Mouse (Mus musculus) MEL (cell line): ENCODE data around the gene Adgrv1. TPM values are rescaled to one million over a fixed set of nuclear protein-coding genes. Genes with fewer than 3 reads are reported as not detected.

Experiments used
- DNase-seq: peaks from one replicate; pipeline ENCODE4 v3.0.0; 2011; ENCODE audit warnings: low read depth, low spot score
- H3K27ac ChIP-seq: 2 replicates; pipeline ENCODE4 v1.5.1; 2012; ENCODE audit warnings: low read depth, mild to moderate bottlenecking, control low read depth, low read length, moderate library complexity; ENCODE audit not compliant: control insufficient read depth
- H3K27me3 ChIP-seq, 2 experiments: fragments of 150-350 bp in 1 of 2; sonication (generic) in 1 of 2; 2 replicates each; pipeline ENCODE4 v1.6.1; 2012; ENCODE audit warnings: low read length in 2 of 2, mild to moderate bottlenecking in 2 of 2, improper control_type of control experiment in 1 of 2, moderate library complexity in 1 of 2; ENCODE audit not compliant: insufficient read depth in 2 of 2, control insufficient read depth in 1 of 2
- H3K36me3 ChIP-seq, 2 experiments: 2 replicates each; pipeline ENCODE4 v1.6.1; 2012 to 2014; ENCODE audit warnings: low read length in 2 of 2, improper control_type of control experiment in 1 of 2, inconsistent platforms in 1 of 2, mild to moderate bottlenecking in 1 of 2; ENCODE audit not compliant: insufficient read depth in 2 of 2, control insufficient read depth in 1 of 2
- H3K4me1 ChIP-seq, 2 experiments: fragments of 150-350 bp in 1 of 2; sonication (generic) in 1 of 2; 2 replicates each; pipeline ENCODE4 v1.6.1; 2012; ENCODE audit warnings: low read length in 2 of 2, improper control_type of control experiment in 1 of 2, mild to moderate bottlenecking in 1 of 2; ENCODE audit not compliant: insufficient read depth in 2 of 2, control insufficient read depth in 1 of 2
- H3K4me3 ChIP-seq, 2 experiments: fragments of 150-350 bp in 1 of 2; sonication (generic) in 1 of 2; 2 replicates each; pipeline ENCODE4 v1.5.1; 2012; ENCODE audit warnings: low read depth in 2 of 2, low read length in 2 of 2, mild to moderate bottlenecking in 2 of 2, moderate library complexity in 2 of 2, control low read depth in 1 of 2, improper control_type of control experiment in 1 of 2; ENCODE audit not compliant: control insufficient read depth in 1 of 2, insufficient read depth in 1 of 2
- H3K79me2 ChIP-seq: 2 replicates; pipeline ENCODE4 v1.6.1; 2012; ENCODE audit warnings: mild to moderate bottlenecking, low read length, moderate library complexity; ENCODE audit not compliant: control insufficient read depth, poor library complexity, insufficient read depth
- H3K9ac ChIP-seq: 2 replicates; pipeline ENCODE4 v1.6.1; 2012; ENCODE audit warnings: low read depth, mild to moderate bottlenecking, control low read depth, low read length, moderate library complexity; ENCODE audit not compliant: control insufficient read depth, poor library complexity, severe bottlenecking
- H3K9me3 ChIP-seq: fragments of 150-350 bp; sonication (generic); replicated peaks from 2 replicates; pipeline ENCODE4 v1.6.1; 2012; ENCODE audit warnings: mild to moderate bottlenecking, low read length, improper control_type of control experiment, moderate library complexity; ENCODE audit not compliant: insufficient read depth
- BHLHE40 ChIP-seq: IDR thresholded peaks from 2 replicates; pipeline ENCODE4 v1.6.1; 2012; ENCODE audit warnings: low read depth, mild to moderate bottlenecking, inconsistent platforms, low read length, improper control_type of control experiment, borderline replicate concordance
- CHD2 ChIP-seq: IDR thresholded peaks from 2 replicates; pipeline ENCODE4 v1.6.1; 2011; ENCODE audit warnings: low read length, improper control_type of control experiment
- CTCF ChIP-seq, 3 experiments: IDR thresholded peaks in 2 of 3; conservative IDR thresholded peaks in 1 of 3; 2 replicates each; pipeline ENCODE4 v1.5.1; 2011 to 2012; ENCODE audit warnings: low read length in 3 of 3, low read depth in 2 of 3, mild to moderate bottlenecking in 2 of 3, improper control_type of control experiment in 1 of 3, inconsistent platforms in 1 of 3, mixed read lengths in 1 of 3, moderate library complexity in 1 of 3; ENCODE audit not compliant: control insufficient read depth in 1 of 3, insufficient read depth in 1 of 3, poor library complexity in 1 of 3, severe bottlenecking in 1 of 3
- EP300 ChIP-seq, 2 experiments: IDR thresholded peaks; 2 replicates each; pipeline ENCODE4 v1.6.1; 2011; ENCODE audit warnings: improper control_type of control experiment in 2 of 2, low read length in 2 of 2, low read depth in 1 of 2, mild to moderate bottlenecking in 1 of 2
- GABPA ChIP-seq: IDR thresholded peaks from 2 replicates; pipeline ENCODE4 v1.6.1; 2012; ENCODE audit warnings: low read depth, mild to moderate bottlenecking, inconsistent platforms, low read length, improper control_type of control experiment, moderate library complexity
- JUND ChIP-seq: IDR thresholded peaks from 2 replicates; pipeline ENCODE4 v1.6.1; 2011; ENCODE audit warnings: low read depth, mild to moderate bottlenecking, improper control_type of control experiment, low read length
- MAFK ChIP-seq: IDR thresholded peaks from 2 replicates; pipeline ENCODE4 v1.6.1; 2011; ENCODE audit warnings: low read depth, mild to moderate bottlenecking, low read length, improper control_type of control experiment, borderline replicate concordance
- MYB ChIP-seq: IDR thresholded peaks from 2 replicates; pipeline ENCODE4 v1.6.1; 2011; ENCODE audit warnings: mild to moderate bottlenecking, low read depth, low read length, improper control_type of control experiment
- POLR2A ChIP-seq, 2 experiments: IDR thresholded peaks; 2 replicates each; pipeline ENCODE4 v1.6.1; 2011 to 2012; ENCODE audit warnings: low read length in 2 of 2, mild to moderate bottlenecking in 2 of 2, control low read depth in 1 of 2, improper control_type of control experiment in 1 of 2, low read depth in 1 of 2, moderate library complexity in 1 of 2; ENCODE audit not compliant: control insufficient read depth in 1 of 2, insufficient read depth in 1 of 2, poor library complexity in 1 of 2
- RAD21 ChIP-seq: IDR thresholded peaks from 2 replicates; pipeline ENCODE4 v1.6.1; 2011; ENCODE audit warnings: mild to moderate bottlenecking, low read depth, low read length, improper control_type of control experiment
- RCOR1 ChIP-seq: IDR thresholded peaks from 2 replicates; pipeline ENCODE4 v1.6.1; 2012; ENCODE audit warnings: low read depth, mild to moderate bottlenecking, inconsistent platforms, low read length, improper control_type of control experiment
- SMC3 ChIP-seq: IDR thresholded peaks from 2 replicates; pipeline ENCODE4 v1.6.1; 2011; ENCODE audit warnings: low read depth, low read length, improper control_type of control experiment
- TAL1 ChIP-seq: IDR thresholded peaks from 2 replicates; pipeline ENCODE4 v1.6.1; 2012; ENCODE audit warnings: mild to moderate bottlenecking, inconsistent platforms, low read length, moderate library complexity, mixed read lengths
- TBP ChIP-seq: IDR thresholded peaks from 2 replicates; pipeline ENCODE4 v1.8.0; 2011; ENCODE audit warnings: low read depth, low read length, improper control_type of control experiment
- TCF12 ChIP-seq: IDR thresholded peaks from 2 replicates; pipeline ENCODE4 v1.6.1; 2014; ENCODE audit warnings: low read depth, mild to moderate bottlenecking, inconsistent platforms, low read length, improper control_type of control experiment, moderate library complexity
- UBTF ChIP-seq: IDR thresholded peaks from 2 replicates; pipeline ENCODE4 v1.6.1; 2012; ENCODE audit warnings: low read depth, mild to moderate bottlenecking, inconsistent platforms, low read length, improper control_type of control experiment, moderate library complexity, borderline replicate concordance; ENCODE audit not compliant: insufficient read depth
- USF1 ChIP-seq: IDR thresholded peaks from 2 replicates; pipeline ENCODE4 v1.6.1; 2014; ENCODE audit warnings: low read depth, mild to moderate bottlenecking, inconsistent platforms, low read length, improper control_type of control experiment, moderate library complexity
- ZKSCAN1 ChIP-seq: IDR thresholded peaks from 2 replicates; pipeline ENCODE4 v1.6.1; 2012; ENCODE audit warnings: low read depth, mild to moderate bottlenecking, inconsistent platforms, low read length, improper control_type of control experiment, moderate library complexity
- ZMIZ1 ChIP-seq: IDR thresholded peaks from 2 replicates; pipeline ENCODE4 v1.6.1; 2012; ENCODE audit warnings: low read depth, mild to moderate bottlenecking, inconsistent platforms, low read length, improper control_type of control experiment, moderate library complexity
- polyA plus RNA-seq, 2 experiments: library from polyadenylated mRNA; stranded (reverse) in 1 of 2; unstranded in 1 of 2; fragments of >175 nt in 1 of 2; fragments of >200 nt in 1 of 2; gene quantifications; 2 replicates each; pipeline versions ENCODE4 v1.2.1 to v1.2.4; 2012; ENCODE audit warnings: low replicate concordance in 2 of 2, low read depth in 1 of 2; ENCODE audit not compliant: insufficient read length in 2 of 2, insufficient read depth in 1 of 2, missing spikeins in 1 of 2
- total RNA-seq: library from RNA; depleted of rRNA; stranded (reverse); fragments of 300-350 nt; gene quantifications from 2 replicates; pipeline ENCODE4 v1.2.3, GENCODE M21; 2012

Adgrv1 gene
- total and polyA plus RNA-seq, 3 experiments: 5.6 to 5.8 TPM; not detected in 1

GRCm38 (mm10) chr13:81181966-81182908, 450.7 kb downstream of the Adgrv1 start:
- no peak for TF ChIP-seq UBTF
- no peak for TF ChIP-seq GABPA
- no peak for TF ChIP-seq SMC3
- TF ChIP-seq MYB: no peak
- TF ChIP-seq ZKSCAN1: no peak
- no peak for TF ChIP-seq TBP
- TF ChIP-seq RCOR1: no peak
- TF ChIP-seq EP300 (IDR thresholded peaks at IDR 0.05; ENCODE audit: low read depth in 1 of 2, low read length in 2 of 2): no peak
- no peak for TF ChIP-seq USF1
- TF ChIP-seq JUND: no peak
- no peak for TF ChIP-seq POLR2A (IDR thresholded peaks at IDR 0.05; ENCODE audit: control insufficient read depth in 1 of 2, insufficient read depth in 1 of 2, low read depth in 1 of 2, low read length in 2 of 2, poor library complexity in 1 of 2)
- TF ChIP-seq CTCF (IDR thresholded peaks at IDR 0.05 in 2 of 3, conservative IDR thresholded peaks at IDR 0.05 in 1 of 3; ENCODE audit: control insufficient read depth in 1 of 3, insufficient read depth in 1 of 3, low read depth in 2 of 3, low read length in 3 of 3, poor library complexity in 1 of 3, severe bottlenecking in 1 of 3): no peak
- TF ChIP-seq CHD2: no peak
- no peak for TF ChIP-seq TCF12
- no peak for TF ChIP-seq RAD21
- TF ChIP-seq ZMIZ1: no peak
- TF ChIP-seq BHLHE40: no peak
- no peak for TF ChIP-seq MAFK
- H3K36me3 ChIP-seq: peaks cover 0 to 5% of the 10 kb centered on the region in 2 experiments; a peak in 1 of 4 replicates
- peaks cover 0 to 3% of the 10 kb centered on the region in 2 experiments; a peak in 2 of 4 replicates for H3K4me1 ChIP-seq
- no peak for DNase-seq
- H3K9me3 ChIP-seq: no peaks in the 10 kb centered on the region
- H3K27me3 ChIP-seq: no peaks in the 10 kb centered on the region
- H3K9ac ChIP-seq: no peak overlapping the region
- H3K4me3 ChIP-seq: no peak overlapping the region
- H3K27ac ChIP-seq: no peak overlapping the region
- H3K79me2 ChIP-seq: no peaks in the 10 kb centered on the region

- no peak overlapping the region for H3K4me3 ChIP-seq
- no peak overlapping the region for H3K9ac ChIP-seq
- no peaks in the 10 kb centered on the region for H3K9me3 ChIP-seq
- H3K27me3 ChIP-seq: no peaks in the 10 kb centered on the region
- H3K4me1 ChIP-seq: peaks cover 2 to 7% of the 10 kb centered on the region in 2 experiments; a peak in 3 of 4 replicates
- no peaks in the 10 kb centered on the region for H3K79me2 ChIP-seq
- no peak overlapping the region for H3K27ac ChIP-seq
- H3K36me3 ChIP-seq: peaks cover 0 to 6% of the 10 kb centered on the region in 2 experiments; a peak in 1 of 4 replicates
- no peak for DNase-seq
- TF ChIP-seq TAL1 (no peak), MYB (no peak), CHD2 (no peak)
- TF ChIP-seq, all 39 proteins: peak for 0
These were observed 451.5 kb downstream of the Adgrv1 start for GRCm38 (mm10) chr13:81181459-81181858.
